Mouse (Mus musculus): Measurements from ENCODE around the gene Rcn2.
"Not testable (repeated sequence)": the region's sequence is repeated elsewhere in the genome, so short reads cannot be mapped to it uniquely, and the experiment has no call there.

Rcn2 gene

DNA sequence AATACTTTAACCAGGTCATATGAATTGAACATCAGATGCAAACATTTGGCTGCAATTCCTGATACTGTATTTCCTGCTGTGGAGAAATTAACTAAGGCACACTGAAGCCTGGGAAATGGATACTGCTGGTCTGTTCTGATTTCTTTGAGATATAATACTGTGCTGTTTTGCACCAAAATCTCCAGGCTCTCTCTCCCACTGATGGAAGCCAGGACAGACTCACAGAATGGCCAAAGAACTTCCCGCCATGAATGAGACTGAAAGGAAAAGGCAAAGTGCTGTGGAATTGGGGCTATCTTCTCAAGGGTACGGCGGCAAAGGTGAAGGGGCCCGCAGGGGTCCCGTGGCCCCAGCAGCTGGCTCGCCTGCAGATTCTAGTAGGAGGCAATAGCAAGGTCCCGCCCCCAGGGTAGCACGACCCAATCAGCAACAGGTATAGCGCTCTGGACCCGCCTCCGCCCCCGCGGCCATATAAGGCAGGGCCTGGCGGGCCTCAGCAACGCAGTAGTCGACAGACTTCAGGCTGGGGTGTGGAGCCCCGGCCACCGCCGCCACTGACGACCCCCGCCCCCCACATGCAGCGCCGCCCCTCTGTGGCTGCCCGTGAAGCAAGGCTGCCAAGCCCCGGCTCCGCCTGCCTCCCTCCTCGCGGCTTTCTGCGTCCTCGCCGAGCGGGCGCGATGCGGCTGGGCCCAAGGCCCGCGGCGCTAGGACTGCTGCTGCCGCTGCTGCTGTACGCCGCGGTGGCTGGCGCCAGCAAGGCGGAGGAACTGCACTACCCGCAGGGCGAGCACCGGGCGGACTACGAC lies at the start of gene Rcn2:
Gene Rcn2 (plus strand): TSS at position 474 of the 809 bp plus-strand sequence.
- DNase-seq, result peak; percentile 95

DNA sequence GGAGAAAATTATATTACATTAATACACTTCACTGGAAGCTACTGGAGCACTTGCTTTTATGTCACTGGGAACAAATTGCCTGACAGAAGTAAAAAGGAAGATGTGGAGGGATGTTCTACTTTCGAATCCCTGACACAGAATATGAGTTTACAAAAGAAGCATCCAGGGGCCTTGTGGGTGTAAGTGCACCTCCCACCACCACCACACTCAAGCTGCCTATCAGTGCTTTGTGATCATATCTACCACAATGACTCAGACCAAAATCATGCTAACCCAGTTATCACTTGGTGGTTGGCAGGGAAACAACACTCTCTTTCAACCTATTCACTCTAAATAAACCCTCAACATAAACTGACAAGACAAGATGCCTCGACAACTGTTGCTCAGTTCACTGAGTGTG lies 37.0 kb upstream of the Rcn2 start:
- not testable (repeated sequence) for DNase-seq

GRCm38 (mm10) chr9:56010450-56010849 lies 31.2 kb upstream of the Rcn2 start, which contains the start of gene 4930563M21Rik:
Gene 4930563M21Rik, minus strand, starts transcription at chr9:56010550.
- DNase-seq, result no peak

GRCm38 (mm10) chr9:56024772-56025171 lies 16.9 kb upstream of the Rcn2 start:
- no peak for DNase-seq

GRCm38 (mm10) chr9:56027292-56027691 lies 14.4 kb upstream of the Rcn2 start:
- no peak for DNase-seq

- DNase-seq, result no peak
Measured at GRCm38 (mm10) chr9:56032219-56032618, 9.4 kb upstream of the Rcn2 start.

DNA sequence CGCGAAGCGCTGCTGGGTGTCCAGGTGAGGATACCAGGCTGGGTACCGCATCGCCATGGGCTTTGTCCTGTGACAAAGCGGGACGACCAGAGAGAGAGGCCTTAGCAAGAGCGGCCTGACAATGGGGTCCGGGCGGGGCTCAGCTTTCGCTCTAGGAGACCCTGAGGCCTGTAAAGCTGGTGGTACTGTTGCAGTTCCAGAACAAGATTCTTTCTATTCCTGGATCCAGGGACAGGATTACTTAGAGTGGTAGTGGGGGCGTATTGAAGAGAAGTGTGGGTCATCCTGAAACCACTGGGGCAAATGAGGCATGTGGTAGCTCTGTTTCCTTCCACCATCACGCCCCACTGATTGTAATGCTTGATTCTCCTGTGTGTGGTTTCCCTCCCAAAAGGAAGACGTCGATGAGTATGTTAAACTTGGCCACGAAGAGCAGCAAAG lies 556 bp downstream of the Rcn2 start:
- no peak for DNase-seq

DNA sequence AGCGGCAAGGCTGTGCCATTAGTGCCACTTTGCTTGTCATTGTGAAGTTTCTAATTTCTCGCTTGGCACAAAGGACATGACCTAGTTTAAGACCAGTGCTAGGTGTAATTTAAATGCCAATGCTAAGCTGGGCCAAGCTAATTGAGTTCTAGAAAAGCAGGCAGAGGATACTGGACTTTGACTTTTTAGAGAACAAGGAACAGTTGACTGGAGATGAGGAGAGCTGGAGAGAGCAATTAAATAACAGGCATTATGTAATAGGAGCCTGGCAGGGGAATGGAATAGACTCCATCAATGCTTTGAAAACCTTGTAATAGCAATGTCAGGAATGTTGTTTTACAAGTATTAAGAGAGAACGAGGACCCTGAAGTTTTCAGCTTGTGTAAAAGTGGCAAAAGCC lies 12.2 kb downstream of the Rcn2 start:
- DNase-seq, result no peak

DNA sequence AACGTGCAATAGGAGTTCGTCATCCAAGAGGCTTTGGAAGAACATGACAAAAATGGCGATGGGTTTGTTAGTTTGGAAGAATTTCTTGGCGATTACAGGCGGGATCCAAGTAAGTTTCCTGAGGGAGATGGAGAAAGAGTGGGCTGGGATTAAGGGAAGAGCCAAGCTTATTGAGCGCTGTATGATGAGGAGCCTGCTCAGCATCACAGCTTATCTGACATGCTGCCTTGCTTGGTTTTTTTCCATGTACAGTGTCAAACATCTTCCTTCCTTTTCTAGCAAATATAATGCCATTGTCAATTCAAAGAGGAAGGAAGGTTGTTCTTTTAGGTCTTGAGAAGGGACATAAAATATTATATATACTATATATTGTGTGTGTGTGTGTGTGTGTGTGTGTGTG lies 14.5 kb downstream of the Rcn2 start:
- DNase-seq, result no peak

GRCm38 (mm10) chr9:56062336-56062735 lies 20.7 kb downstream of the Rcn2 start:
- no peak for DNase-seq

GRCm38 (mm10) chr9:56065011-56065410 lies 23.4 kb downstream of the Rcn2 start:
- DNase-seq, result no peak

- no peak for DNase-seq
Measured at GRCm38 (mm10) chr9:56067964-56068363, 26.3 kb downstream of the Rcn2 start.

GRCm38 (mm10) chr9:56068630-56069029 lies 27.0 kb downstream of the Rcn2 start:
- DNase-seq, result no peak

GRCm38 (mm10) chr9:56072861-56073260 lies 31.2 kb downstream of the Rcn2 start:
- DNase-seq, result no peak

GRCm38 (mm10) chr9:56074863-56075262 lies 33.2 kb downstream of the Rcn2 start:
- no peak for DNase-seq

DNA sequence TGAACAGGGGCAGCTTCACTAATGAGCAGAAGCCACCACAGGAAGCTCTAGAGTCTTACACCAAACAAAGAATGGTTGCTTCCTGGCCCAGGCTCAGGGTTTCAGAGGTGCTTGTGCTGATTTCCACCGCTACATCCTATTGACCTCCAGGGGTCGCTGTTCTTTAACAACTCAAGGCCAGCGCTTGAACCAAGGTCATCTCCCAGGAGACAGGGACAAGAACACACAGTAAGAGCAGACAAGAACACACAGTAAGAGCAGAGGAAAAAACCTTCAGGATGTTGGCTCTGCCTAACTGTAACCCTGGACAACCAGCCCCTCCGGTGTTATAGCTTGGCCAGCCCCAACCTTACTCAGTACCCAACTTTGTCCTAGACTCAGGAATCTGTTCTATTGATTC lies 33.6 kb downstream of the Rcn2 start:
- DNase-seq, result peak; percentile 25

- DNase-seq, result no peak
Measured at GRCm38 (mm10) chr9:56075901-56076620, 34.4 kb downstream of the Rcn2 start.

GRCm38 (mm10) chr9:56079587-56079986 lies 37.9 kb downstream of the Rcn2 start:
- DNase-seq, result no peak

- DNase-seq, result no peak
Measured at GRCm38 (mm10) chr9:56086524-56086923, 44.9 kb downstream of the Rcn2 start.

DNA sequence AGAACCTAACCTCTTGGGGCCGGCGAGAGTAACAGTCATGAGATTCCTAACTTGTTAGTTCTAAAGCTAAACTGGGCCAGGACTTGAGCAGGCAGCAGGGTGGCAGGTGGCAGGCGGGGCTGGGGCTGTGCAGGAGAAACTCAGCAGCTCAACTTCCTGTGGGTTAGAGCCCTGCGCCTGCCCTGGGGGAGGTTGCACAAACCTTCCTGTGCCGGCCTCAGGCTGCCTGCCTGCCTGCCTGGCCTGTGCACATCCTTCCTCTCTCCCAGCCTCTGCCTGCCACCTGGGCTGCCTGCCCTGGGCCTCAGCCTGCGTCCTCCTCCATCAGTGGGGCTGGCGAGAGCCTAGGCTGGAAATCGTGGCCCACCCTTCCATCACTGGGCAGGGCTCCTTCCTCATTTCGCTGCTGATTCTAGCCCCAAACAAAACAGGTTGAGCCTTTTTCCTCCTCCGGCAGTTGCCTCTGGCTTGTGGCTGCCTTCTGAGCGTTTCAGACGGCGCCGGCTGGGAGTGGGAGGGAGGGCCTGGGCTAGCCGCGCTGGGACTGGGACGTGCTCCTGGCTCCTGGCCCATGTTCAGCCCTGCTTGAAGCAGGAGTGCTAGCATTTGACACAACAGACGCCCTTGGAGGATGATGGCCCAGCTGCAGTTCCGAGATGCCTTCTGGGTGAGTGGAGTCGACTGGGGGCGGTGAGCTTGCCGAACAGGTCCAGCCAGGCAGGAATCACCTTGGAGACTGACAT lies 48.3 kb downstream of the Rcn2 start, which contains the start of gene Pstpip1:
Gene Pstpip1 (plus strand): TSS at position 185 of the 743 bp plus-strand sequence.
- peak; percentile 55 for DNase-seq

DNA sequence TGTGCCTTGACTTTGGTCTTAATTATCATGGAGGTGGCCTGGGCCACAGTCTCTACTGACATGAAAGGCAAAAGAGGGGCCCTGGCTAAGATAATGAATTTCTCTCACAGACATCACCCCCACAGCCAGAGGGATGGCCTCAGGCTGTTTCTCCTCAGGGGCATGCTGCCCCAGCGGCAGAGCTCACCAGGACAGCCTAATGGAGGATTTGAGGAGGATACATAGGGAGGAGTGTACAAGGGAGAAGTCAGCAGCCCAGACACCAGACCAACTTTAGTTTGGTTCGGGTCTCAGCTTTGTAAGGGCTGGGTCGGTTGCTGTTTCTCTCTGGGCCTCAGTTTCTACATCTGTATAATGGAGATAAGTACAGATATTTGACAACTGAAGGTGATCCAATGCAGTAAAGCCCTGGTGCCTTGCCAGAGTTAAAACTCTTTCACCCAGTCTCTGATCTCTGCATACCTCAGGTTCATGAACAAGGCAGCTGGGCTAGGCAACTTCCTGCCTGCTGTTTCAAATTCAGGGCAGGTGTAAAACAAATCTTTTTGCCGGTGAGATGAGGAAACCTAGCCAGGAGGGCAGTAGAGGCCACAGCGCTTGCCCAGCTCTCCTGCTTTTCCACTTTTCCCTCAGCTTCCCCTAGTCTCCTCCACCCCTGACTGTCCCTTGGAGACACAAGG lies 49.0 kb downstream of the Rcn2 start:
- DNase-seq, result no peak

DNA sequence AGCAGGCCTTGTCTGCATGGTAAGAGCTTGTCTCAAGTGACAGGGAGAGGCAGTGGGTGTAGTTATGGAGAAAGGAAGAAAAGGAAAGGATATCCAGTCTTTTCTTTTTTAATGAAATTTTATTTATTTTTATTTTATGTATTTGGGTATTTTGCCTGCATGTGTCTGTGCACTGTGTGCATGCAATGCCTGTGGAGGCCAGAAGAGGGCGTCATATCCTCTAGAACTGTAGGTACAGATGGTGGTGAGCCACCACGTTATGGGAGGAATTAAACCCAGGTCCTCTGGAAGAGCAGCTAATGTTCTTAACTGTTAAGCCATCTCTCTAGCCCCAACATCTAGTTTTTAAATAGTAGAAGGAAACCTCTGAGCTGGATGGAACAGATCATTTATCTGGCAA lies 50.5 kb downstream of the Rcn2 start:
- no peak for DNase-seq

Data from right cerebral cortex, postnatal 25 days (tissue).